Mouse (Mus musculus): ENCODE results near the gene Pou4f2.

DNA sequence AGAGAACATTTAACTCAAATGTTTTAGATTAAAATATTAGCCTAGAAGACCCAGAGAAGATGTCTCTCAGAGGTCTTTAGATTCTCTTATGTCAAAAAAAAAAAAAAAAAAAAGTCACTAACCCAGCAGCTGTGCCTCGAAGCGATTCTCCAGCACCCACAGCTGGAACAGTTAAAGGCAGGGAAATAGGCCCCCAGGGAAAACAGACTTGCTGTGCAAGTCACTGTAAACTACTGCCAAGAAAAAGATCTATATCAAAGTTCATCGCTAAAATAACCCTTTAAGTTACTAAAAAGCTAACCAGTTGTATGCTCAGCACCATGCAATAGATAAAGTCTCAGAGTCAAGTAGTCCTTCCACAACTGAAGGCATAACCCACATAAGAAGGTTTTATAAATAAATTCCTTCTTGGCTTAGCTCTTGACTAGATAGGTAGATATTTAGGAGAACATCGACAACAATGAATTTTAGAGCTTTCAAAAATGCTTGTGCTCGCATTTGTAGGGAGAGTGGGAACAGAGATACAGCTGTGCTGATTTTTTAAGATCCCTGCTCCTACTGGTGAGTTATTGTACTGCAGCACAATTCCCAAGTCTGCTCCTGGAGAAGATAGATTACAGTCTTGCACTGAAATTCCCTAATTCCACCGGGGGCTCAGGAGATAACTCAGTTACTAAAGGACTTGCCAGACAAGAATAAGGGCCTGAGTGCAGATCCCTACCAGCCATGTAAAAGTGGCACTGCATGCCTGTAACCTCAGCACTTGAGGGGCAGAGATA lies 40.8 kb upstream of the Pou4f2 start:
- no peak for TF ChIP-seq POLR2A (IDR thresholded peaks at IDR 0.05; ENCODE audit: control insufficient read depth, low read depth, low read length)
- TF ChIP-seq CTCF (IDR thresholded peaks at IDR 0.05; ENCODE audit: control insufficient read depth, insufficient read depth, insufficient replicate concordance, low read depth, low read length), result no peak

All from testis, adult 2 months (tissue).